Mouse (Mus musculus) testis, postnatal 14 days (tissue): Measurements from ENCODE around the gene Fgfr2.
"Not testable (repeated sequence)": the region's sequence is repeated elsewhere in the genome, so short reads cannot be mapped to it uniquely, and the experiment has no call there.

Experiments
- DNase-seq: peaks from one replicate; pipeline ENCODE4 v3.0.0; 2021; ENCODE audit warnings: low spot score

Fgfr2 gene

DNA sequence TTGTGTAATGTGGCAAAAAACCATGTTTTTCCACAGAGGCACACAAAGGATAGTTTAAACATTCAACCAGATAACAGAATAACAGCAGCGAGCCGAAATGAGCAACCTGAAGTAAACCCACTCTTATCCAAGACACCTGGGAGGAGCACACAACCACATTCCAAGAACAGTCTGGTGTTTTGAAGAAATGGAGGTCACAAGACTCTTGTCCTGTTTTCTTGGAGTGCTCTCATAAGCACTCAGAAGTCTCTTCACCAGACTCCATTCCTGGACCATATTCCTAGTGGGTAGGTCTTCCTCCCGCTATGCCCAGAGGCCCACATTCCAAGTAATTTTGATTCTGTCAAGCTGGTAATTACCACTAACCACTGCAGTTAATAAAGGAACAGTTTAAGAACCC lies 1973.0 kb downstream of the Fgfr2 start:
- DNase-seq = no peak

DNA sequence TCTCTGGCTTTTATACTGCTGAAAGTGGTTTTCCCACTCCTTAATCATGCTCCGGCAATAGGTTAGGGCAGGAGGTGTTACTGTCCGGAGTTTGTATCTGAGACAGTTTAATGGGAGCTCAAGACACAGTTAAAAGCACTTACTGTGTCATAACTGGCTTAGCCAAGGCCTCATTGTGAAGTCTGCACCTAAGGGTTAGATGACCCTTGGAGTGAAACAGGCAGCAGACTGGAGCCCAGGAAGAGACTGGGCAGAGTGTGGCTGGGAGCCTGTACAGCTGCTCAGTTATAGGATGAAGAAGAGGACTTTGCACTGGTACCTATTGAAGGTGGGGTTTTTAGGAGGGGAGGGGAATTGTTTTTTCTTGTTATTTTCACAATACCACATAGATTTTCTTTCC lies 1976.9 kb downstream of the Fgfr2 start, which contains the start of gene 4933402N03Rik:
Gene 4933402N03Rik (minus strand): TSS at position 101 of the 400 bp plus-strand sequence.
- DNase-seq = no peak

DNA sequence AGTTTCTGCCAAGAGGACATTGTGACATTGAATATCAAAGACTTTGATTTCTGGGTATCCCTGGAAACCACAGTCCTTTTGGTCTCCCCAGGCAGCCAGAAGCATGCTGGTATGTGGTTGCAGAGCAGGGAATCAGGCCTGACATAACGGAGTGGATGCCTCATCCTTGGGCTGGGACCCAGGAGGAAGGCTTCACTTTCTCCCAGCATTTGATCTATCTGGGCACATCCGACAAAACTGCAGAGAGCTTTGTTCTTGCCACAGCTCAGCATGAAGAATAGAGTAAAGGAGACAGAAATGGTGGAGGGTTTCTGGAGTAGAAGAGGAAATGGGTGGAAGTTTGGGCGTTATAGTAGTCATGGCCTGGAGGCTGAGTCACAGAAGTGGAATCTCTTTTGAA lies 1990.0 kb downstream of the Fgfr2 start:
- no peak for DNase-seq

DNA sequence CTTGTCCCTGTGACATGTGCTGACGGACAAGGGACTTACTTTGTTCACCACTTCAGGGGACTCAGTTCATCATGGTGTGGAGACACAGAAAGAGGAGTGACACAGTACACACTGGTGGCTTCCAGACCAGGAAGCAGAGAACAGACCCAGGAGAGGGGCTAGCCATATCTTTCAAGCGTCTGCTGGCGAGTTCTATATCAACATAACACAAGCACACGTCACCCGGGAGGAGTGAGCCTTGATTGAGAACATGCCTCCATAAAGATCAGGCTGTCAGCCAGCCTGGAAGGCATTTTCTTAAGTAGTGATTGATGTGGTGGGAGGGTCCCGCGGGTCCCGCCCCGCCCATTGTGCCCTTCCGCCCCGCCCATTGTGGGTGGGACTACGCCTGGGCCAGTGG lies 1993.1 kb downstream of the Fgfr2 start:
- no peak for DNase-seq

DNA sequence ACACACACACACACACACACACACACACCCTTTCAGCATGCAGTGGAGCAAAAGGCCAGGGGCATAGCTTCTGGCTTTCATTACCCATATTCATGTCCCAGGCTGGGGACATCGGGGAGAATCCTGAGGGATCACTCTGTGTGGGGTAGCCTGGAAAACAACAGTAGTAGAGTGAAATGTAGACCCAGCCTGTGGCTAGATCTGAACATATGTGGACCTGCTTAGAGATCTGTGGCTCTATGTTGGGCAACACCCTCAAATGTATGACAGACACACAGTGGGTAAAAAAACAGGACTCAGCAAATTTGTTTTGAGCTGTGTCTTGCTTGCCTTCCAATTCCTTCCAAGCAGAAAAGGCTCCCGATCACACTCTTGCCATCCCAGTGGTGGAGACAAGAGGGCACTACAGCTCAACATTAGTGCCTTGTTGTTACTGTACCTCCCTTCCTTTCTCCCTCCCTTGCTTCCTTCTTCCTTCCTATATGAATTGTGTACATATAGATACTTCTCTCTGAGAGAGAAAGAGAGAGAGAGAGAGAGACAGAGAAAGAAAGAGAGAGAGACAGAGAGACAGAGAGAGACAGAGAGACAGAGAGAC lies 2000.8 kb downstream of the Fgfr2 start:
- no peak for DNase-seq

DNA sequence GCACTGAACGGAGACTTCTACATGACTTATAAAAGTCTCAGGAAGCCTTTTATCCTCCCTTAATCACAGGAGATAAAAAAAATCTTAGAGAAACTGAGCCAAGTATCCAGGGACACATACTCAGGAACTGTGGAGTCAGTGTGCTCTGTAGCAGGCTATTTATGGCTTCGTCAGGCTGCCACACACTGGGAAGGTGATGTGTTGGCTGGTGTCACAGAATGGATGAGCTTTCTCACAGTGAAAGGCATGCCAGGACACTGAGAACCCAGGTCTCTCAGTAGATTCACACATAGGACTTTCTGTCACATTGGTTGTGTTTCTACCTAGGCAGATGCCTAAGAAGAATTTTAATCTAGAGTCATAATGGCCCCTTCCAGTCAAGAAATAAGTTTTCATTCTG lies 2008.7 kb downstream of the Fgfr2 start:
- DNase-seq = no peak

DNA sequence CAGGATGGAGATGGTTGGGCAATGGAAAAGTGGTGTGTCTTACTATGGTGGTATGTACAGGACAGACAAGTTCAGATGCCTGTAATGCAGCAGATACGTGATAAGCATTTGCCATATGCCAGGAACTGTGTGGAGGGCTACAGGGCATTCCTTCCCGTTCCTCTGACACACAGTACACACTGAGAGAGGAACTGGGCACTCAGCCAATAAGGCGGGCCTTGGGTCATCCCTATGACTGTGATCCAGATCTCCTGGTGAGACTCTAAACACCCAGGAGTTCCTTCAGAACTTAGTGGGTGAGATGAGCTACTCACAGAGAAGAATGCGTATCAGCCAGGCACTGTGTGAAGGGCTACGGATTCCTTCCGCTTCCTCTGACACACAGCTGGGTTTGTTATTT lies 2009.5 kb downstream of the Fgfr2 start:
- no peak for DNase-seq

DNA sequence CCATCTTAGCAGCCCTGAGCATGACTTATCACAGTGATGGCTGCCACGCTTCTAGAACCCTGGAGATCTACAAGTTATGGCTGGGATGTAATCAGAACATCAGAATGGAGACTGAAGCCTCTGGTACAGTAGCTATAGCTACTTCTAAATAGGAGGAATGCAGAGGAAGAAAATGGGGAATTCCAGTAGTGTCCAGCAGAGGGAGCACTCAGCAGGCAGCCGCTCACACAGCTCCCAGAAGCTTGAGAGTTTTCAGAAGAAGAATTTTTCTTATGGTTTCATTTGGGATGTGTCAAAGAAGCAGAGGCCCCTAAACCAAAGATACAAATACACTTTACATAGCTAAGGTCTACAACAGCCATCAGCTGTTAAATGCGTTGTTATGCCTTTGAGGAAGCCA lies 2010.7 kb downstream of the Fgfr2 start:
- peak; percentile 20 for DNase-seq

DNA sequence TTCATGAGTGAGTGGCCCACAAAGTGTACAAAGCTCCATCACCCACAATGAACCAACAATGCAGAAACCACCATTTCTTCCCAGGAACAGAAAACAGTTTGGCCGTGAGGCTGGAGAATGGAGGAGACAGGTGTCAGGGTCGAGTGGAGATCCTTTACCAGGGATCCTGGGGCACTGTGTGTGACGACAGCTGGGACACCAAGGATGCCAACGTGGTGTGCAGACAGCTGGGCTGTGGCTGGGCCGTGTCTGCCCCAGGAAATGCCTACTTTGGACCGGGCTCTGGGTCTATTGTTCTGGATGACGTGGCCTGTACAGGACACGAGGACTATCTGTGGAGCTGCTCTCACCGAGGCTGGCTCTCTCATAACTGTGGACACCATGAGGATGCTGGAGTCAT lies 2040.7 kb downstream of the Fgfr2 start:
- DNase-seq = not testable (repeated sequence)

DNA sequence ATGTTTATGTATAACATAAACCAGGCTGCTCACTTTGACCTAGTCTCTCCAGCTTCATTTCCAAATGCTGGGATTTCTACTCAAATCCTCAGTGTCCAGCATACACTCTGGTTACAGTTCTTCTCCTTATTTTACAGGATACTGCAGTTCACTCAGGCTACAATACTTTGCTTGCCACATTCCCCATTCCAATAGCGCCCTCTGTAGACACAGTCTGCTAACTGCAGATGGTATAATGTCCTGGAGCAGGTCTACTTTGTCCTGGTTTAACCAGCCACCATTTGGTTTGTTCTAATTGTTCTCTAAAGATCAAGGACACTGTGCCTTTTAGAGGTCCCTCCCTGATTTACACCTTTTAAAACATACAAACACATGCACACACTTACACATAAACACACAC lies 2047.2 kb downstream of the Fgfr2 start:
- peak; percentile 17 for DNase-seq

DNA sequence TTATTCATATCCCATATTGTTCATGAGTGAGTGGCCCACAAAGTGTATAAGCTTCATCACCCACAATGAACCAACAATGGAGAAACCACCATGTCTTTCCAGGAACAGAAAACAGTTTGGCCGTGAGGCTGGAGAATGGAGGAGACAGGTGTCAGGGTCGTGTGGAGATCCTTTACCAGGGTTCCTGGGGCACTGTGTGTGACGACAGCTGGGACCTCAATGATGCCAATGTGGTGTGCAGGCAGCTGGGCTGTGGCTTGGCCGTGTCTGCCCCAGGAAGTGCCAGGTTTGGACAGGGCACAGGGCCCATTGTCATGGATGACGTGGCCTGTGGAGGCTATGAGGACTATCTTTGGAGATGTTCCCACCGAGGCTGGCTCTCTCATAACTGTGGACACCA lies 2049.1 kb downstream of the Fgfr2 start:
- not testable (repeated sequence) for DNase-seq

DNA sequence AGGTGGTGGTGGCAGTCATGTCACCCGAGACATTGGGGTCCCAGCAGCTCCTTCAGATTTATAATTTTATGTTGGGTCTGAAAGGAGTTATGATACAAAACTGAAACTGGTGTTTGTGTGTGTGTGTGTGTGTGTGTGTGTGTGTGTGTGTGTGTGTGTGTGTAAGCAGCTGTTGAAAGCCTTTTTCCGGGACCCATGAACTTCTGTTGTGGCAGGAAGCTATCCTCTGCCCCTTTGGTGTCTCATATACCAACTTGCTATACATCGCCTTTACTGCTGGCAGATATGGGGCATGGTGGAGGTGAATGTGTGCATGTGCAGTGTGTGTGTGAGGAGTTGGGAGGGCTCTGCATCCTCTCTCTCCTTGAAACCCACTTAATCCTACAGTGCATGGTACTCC lies 2049.7 kb downstream of the Fgfr2 start:
- not testable (repeated sequence) for DNase-seq

DNA sequence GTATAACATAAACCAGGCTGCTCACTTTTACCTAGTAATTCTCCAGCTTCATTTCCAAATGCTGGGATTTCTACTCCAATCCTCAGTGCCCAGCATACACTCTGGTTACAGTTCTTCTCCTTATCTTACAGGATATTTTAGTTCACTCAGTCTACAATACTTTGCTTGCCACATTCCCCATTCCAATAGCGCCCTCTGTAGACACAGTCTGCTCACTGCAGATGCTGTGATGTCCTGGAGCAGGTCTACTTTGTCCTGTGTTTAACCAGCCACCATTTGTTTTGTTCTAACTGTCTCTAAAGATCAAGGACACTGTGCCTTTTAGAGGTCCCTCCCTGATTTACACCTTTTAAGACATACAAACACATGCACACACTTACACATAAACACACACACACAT lies 2055.0 kb downstream of the Fgfr2 start:
- peak; percentile 10 for DNase-seq

DNA sequence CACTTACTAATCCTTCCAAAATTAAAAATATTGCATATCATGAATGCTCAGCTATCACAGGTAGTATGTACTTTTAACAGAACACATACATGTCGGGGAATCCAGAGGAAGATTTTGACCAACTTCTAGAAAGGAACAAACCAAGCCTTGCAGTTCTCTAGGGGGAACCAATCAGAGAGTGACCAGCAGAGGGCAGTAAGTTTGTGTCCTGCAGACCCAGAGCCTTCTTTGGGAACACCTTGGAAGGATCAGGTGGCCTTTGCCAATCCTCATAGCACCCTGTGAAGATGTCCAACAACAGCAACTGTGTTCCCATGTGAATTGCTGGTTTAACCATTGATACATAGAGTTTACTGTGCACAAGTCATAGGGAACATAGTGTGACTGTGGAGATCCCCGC lies 2060.6 kb downstream of the Fgfr2 start:
- DNase-seq = no peak

DNA sequence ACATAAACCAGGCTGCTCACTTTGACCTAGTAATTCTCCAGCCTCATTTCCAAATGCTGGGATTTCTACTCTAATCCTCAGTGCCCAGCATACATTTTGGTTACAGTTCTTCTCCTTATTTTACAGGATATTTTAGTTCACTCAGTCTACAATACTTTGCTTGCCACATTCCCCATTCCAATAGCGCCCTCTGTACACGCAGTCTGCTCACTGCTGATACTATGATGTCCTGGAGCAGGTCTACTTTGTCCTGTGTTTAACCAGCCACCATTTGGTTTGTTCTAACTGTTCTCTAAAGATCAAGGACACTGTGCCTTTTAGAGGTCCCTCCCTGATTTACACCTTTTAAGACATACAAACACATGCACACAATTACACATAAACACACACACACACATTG lies 2063.3 kb downstream of the Fgfr2 start:
- not testable (repeated sequence) for DNase-seq

DNA sequence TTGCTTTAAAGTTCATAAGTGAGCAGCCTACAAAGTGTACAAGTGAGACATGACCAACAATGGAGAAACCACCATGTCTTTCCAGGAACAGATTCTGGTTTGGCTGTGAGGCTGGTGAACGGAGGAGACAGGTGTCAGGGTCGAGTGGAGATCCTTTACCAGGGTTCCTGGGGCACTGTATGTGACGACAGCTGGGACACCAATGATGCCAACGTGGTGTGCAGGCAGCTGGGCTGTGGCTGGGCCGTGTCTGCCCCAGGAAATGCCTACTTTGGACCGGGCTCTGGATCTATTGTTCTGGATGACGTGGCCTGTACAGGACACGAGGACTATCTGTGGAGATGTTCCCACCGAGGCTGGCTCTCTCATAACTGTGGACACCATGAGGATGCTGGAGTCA lies 2065.2 kb downstream of the Fgfr2 start:
- not testable (repeated sequence) for DNase-seq

DNA sequence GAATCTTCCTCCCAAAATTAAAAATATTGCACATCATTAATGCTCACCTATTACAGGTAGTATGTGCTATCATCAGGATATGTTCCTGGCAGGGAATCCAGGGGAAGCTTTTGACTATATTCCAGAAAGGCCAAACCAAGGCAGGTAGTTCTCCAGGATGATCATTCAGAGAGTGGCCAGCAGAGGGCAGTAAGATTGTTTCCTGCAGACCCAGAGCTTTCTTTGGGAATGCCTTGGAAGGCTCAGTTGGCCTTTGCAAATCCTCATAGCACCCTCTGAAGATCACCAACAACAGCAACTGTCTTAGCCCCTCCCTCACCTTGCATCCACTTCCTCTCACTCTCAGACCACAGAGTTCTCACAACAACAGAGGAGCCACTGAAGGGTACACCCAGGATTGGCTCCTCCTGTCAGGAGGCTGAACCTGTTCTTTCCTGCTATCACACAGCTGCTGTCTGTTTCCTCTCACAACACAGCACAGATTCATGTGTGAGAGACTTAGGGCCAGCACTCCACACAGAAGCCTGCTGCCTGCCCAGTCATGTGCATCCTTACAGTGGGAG lies 2068.3 kb downstream of the Fgfr2 start:
- DNase-seq = no peak

DNA sequence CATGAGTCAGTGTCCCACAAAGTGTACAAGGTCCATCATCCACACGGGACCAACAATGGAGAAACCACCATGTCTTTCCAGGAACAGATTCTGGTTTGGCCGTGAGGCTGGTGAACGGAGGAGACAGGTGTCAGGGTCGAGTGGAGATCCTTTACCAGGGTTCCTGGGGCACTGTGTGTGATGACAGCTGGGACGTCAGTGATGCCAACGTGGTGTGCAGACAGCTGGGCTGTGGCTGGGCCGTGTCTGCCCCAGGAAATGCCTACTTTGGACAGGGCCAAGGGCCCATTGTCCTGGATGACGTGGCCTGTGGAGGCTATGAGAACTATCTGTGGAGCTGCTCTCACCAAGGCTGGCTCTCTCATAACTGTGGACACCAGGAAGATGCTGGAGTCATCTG lies 2073.3 kb downstream of the Fgfr2 start:
- DNase-seq = not testable (repeated sequence)

DNA sequence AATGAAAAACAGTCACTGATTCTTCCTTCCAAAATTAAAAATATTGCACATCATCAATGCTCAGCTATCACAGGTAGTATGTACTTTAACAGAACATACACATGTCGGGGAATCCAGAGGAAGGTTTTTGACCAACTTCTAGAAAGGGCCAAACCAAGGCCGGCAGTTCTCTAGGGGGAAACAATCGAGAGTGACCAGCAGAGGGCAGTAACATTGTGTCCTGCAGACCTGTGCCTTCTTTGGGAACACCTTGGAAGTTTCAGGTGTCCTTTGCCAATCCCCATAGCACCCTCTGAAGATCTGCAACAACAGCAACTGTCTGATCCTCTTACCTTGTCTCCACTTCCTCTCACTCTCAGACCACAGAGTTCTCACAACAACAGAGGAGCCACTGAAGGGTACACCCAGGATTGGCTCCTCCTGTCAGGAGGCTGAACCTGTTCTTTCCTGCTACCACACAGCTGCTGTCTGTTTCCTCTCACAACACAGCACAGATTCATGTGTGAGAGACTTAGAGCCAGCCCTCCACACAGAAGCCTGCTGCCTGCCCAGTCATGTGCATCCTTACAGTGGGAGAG lies 2077.8 kb downstream of the Fgfr2 start:
- DNase-seq = not testable (repeated sequence)

DNA sequence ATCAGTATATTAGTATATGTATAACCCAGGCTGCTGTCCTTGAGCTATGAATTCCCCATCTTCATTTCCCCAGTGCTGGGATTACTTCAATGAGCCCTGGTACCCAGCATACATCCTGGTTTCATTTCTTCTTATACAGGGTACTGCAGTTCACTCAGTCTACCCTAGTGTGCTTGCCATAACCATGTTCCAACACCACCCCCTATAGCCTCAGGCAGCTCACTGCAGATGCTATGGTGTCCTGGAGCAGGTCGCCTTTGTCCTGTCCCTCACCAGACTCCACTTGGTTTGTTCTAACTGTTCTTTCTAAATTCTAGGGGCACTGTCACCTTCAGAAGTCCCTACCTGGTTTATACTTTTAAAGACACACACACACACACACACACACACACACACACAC lies 2080.5 kb downstream of the Fgfr2 start:
- no peak for DNase-seq

DNA sequence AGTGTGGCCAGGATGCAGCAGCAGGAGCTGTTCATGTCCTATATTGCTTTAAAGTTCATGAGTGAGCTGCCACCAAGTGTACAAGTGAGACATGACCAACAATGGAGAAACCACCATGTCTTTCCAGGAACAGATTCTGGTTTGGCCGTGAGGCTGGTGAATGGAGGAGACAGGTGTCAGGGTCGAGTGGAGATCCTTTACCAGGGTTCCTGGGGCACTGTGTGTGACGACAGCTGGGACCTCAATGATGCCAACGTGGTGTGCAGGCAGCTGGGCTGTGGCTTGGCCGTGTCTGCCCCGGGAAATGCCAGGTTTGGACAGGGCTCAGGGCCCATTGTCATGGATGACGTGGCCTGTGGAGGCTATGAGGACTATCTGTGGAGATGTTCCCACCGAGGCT lies 2082.4 kb downstream of the Fgfr2 start:
- not testable (repeated sequence) for DNase-seq

DNA sequence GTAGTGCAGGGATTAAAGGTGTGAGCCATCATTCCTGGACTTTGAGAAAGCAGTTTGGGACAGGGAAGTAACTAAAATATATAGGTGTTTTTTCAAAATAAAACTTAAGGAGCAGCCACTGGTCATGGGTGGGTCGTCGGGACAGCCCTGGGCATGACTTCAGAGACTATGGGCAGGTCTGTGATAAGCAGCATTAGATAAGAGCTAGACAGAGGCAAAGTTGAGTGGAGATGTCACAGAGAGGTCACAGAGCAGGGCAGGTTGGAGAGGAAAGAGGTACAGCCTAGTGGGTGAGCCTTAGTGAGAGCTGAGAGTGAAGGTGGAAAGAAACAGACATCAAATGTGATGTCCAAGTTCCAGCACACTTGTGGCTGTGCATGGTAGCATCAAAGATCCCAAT lies 2086.1 kb downstream of the Fgfr2 start:
- DNase-seq = no peak

DNA sequence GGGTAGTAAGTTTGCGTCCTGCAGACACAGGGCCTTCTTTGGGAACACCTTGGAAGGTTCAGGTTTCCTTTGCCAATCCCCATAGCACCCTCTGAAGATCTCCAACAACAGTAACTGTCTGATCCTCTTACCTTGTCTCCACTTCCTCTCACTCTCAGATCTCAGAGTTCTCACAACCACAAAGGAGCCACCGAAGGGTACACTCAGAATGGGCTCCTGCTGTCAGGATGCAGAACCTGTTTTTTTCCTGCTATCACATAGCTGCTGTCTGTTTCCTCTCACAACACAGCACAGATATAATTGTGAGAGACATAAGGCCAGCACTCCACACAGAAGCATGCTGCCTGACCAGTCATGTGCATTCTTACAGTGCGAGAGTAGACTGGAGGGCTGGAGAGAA lies 2086.8 kb downstream of the Fgfr2 start:
- DNase-seq = no peak

DNA sequence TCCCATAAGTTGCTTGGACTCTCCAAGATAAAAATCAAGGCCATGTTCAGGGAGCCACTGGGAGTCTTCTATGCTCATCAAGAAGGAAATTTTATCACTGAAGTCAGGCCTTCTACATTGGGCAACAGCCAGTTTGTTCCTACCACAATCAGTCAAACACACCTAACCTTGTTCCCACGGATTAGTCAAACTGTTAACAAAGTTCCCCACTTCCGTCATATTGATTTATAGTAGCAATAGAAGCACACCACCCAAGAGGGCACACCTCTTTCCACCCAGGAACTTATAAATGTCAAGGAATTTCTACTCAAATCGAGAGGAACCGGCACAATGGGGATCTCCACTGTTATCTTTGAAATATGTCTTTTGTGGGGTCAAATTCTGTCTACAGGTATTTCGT lies 2091.4 kb downstream of the Fgfr2 start, which contains the start of gene Dmbt1:
Gene Dmbt1 (plus strand): TSS at position 299 of the 400 bp plus-strand sequence.
- DNase-seq = no peak
